Mouse (Mus musculus): ENCODE results near the gene Evx2.

Evx2 gene

GRCm38 (mm10) chr2:74611406-74611805 is 48.0 kb downstream of the Evx2 start:
- no peak for DNase-seq

GRCm38 (mm10) chr2:74609350-74609749 is 50.0 kb downstream of the Evx2 start:
- no peak for DNase-seq

DNA sequence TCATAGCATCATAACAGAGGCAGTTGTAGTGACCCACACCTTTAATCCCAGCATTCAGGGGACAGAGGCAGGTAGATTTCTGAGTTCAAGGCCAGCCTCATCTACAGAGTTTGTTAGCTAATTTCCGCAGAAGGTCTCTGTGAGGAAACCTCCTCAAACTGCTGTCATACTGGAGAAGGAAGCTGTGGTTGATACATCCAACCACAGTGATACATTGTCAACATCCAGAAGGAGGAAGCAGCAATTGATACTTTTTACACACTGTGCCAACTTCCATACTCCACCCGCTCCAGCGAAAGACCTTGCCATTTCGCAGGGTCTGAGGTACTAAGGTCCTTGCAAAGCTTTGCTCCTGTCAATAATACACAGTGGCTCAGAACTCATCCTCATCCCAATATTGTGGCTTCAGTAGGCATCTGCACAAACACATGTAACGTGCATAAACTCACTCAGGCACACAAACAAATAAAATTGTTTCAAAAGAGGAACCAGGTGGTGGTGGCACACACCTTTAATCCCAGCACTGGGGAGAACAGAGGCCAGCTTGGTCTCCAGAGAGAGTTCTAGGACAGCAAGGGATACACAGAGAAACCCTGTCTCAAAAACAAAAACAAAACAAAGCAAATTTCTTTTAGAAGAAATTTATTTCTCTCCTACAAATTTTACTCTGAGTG is 53.1 kb downstream of the Evx2 start:
- no peak for DNase-seq

DNA sequence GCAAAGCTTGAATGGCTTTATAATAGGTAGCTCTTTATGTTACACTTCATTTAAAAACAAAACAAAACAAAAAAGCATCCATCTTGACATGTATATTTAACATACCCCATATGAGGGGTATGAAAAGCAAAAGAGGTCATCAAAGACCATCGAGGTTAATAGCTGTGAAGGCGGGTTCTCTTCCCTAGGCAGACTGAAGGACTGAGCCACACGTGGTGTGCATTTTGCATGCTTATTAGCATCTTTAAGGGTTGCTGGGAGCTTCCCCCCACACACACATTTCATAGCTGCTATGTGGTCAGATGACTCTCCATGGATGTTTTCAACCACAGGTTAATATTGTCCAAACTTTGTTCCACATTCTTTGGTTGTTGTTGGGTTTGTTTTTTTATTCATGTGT is 55.3 kb downstream of the Evx2 start:
- no peak for DNase-seq
